Mouse (Mus musculus) bone marrow macrophage, adult 2 months (primary cell): ENCODE measurements at regions not wholly inside any gene's neighbourhood (a gene's known extent, or its start where the extent isn't known, plus 50 kb on each side); places are given as distances from the start of the nearest gene placed in this dataset.

Experiments
- CTCF ChIP-seq: IDR thresholded peaks from 2 replicates; pipeline ENCODE4 v1.5.1; 2012; ENCODE audit warnings: low read depth, mild to moderate bottlenecking, low read length, moderate library complexity
- POLR2A ChIP-seq: IDR thresholded peaks from 2 replicates; pipeline ENCODE4 v1.6.1; 2012; ENCODE audit warnings: mild to moderate bottlenecking, low read depth, low read length, borderline replicate concordance

DNA sequence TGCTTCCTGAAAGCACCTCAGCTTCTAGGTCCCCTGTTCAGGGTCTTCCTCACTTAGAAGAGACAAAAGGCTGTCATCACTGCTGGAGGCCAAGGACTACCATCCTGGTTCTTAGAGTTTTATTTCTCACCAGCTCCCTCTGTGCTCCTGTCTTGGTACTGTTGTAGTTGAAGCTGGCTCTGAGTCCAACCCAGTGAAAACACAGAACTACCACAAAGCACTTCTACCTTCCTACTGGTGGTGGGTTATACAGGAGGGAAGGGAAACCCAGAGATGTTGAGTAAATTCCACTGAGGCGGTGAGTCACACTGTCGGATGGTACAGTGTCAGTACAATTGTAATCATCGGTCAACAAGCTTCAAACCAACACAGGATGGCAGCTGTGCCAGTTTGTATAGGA lies 120.3 kb upstream of the 9330182O14Rik start:
- no peak for TF ChIP-seq POLR2A
- TF ChIP-seq CTCF = no peak
